Mouse (Mus musculus): ENCODE results near the gene Zfp451. TPM values are rescaled to one million over a fixed set of nuclear protein-coding genes. Genes with fewer than 3 reads are reported as not detected.
A peak's percentile ranks its signal among the peaks of the same experiment; 100 is the strongest.
"Not testable (repeated sequence)": the region's sequence is repeated elsewhere in the genome, so short reads cannot be mapped to it uniquely, and the experiment has no call there.

Gene Zfp451
- polyA plus RNA-seq, 1 experiment from 2014 or later, result 43.5 TPM

GRCm38 (mm10) chr1:33754089-33754488, 60.3 kb downstream of the Zfp451 start:
- no peak overlapping the region for H3K9ac ChIP-seq (ENCODE audit: low read length)
- ATAC-seq (ENCODE audit: low FRiP score), result no peak
- H3K4me2 ChIP-seq, result no peak overlapping the region
- H3K4me3 ChIP-seq (ENCODE audit: low read depth, low read length), result no peak overlapping the region
- WGBS, result 95% methylated on average over 17 of the region's 17 CpGs
- H3K27ac ChIP-seq (ENCODE audit: low read depth, low read length), result no peak overlapping the region
- DNase-seq (ENCODE audit: low spot score, missing footprints), result no peak
- H3K36me3 ChIP-seq (ENCODE audit: control insufficient read depth, insufficient read depth, low read length), result no peaks in the 10 kb centered on the region
- H3K4me1 ChIP-seq (ENCODE audit: control insufficient read depth, insufficient read depth, low read length), result peaks cover 11% of the 10 kb centered on the region
- H3K27me3 ChIP-seq (ENCODE audit: control insufficient read depth, insufficient read depth, low read length), result no peaks in the 10 kb centered on the region; the same call in 1 of the 2 replicates
- no peaks in the 10 kb centered on the region for H3K9me3 ChIP-seq (ENCODE audit: control insufficient read depth, low read length)

GRCm38 (mm10) chr1:33751283-33751682, 63.1 kb downstream of the Zfp451 start:
- Histone ChIP-seq H3K4me2 (no peak overlapping the region), H3K27ac (ENCODE audit: low read depth, low read length) (no peak overlapping the region), H3K36me3 (ENCODE audit: control insufficient read depth, insufficient read depth, low read length) (no peaks in the 10 kb centered on the region), H3K4me1 (ENCODE audit: control insufficient read depth, insufficient read depth, low read length) (no peaks in the 10 kb centered on the region; the same call in 1 of the 2 replicates), H3K9ac (ENCODE audit: low read length) (no peak overlapping the region), H3K4me3 (ENCODE audit: low read depth, low read length) (no peak overlapping the region), H3K9me3 (ENCODE audit: control insufficient read depth, low read length) (no peaks in the 10 kb centered on the region), H3K27me3 (ENCODE audit: control insufficient read depth, insufficient read depth, low read length) (no peaks in the 10 kb centered on the region)
- ATAC-seq (ENCODE audit: low FRiP score), result no peak
- no peak for DNase-seq (ENCODE audit: low spot score, missing footprints)
- 95% methylated on average over 10 of the region's 10 CpGs for WGBS

DNA sequence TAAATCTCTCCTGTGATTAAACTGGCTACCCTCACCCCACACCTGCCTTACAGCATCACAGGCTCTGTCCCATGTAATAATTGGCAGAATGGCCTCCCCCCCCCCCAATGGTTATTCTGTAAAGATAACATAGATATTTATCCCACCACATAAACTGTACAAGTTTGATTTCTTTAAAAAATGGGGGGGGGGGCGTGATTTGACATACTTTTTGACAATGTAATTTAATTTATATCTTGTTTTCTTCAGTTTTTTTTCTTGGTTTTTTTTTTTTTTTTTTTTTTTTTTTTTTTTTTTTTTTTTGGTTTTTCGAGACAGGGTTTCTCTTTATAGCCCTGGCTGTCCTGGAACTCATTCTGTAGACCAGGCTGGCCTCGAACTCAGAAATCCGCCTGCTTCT, 64.7 kb downstream of the Zfp451 start:
- not testable (repeated sequence) for H3K36me3 ChIP-seq (ENCODE audit: control insufficient read depth, insufficient read depth, low read length); H3K9ac ChIP-seq (ENCODE audit: low read length); H3K9me3 ChIP-seq (ENCODE audit: control insufficient read depth, low read length); H3K4me3 ChIP-seq (ENCODE audit: low read depth, low read length); H3K27me3 ChIP-seq (ENCODE audit: control insufficient read depth, insufficient read depth, low read length); H3K4me1 ChIP-seq (ENCODE audit: control insufficient read depth, insufficient read depth, low read length); H3K4me2 ChIP-seq; ATAC-seq (ENCODE audit: low FRiP score); DNase-seq (ENCODE audit: low spot score, missing footprints); H3K27ac ChIP-seq (ENCODE audit: low read depth, low read length)
- 92% methylated on average over 4 of the region's 4 CpGs for WGBS

GRCm38 (mm10) chr1:33749109-33749508, 65.3 kb downstream of the Zfp451 start:
- H3K27ac ChIP-seq (ENCODE audit: low read depth, low read length), result no peak overlapping the region
- H3K36me3 ChIP-seq (ENCODE audit: control insufficient read depth, insufficient read depth, low read length), result no peaks in the 10 kb centered on the region
- H3K9ac ChIP-seq (ENCODE audit: low read length), result no peak overlapping the region
- DNase-seq (ENCODE audit: low spot score, missing footprints) (no peak), ATAC-seq (ENCODE audit: low FRiP score) (no peak)
- H3K27me3 ChIP-seq (ENCODE audit: control insufficient read depth, insufficient read depth, low read length), result no peaks in the 10 kb centered on the region
- H3K9me3 ChIP-seq (ENCODE audit: control insufficient read depth, low read length), result no peaks in the 10 kb centered on the region
- no peaks in the 10 kb centered on the region for H3K4me1 ChIP-seq (ENCODE audit: control insufficient read depth, insufficient read depth, low read length)
- H3K4me2 ChIP-seq, result no peak overlapping the region
- 96% methylated on average over 11 of the region's 11 CpGs for WGBS
- no peak overlapping the region for H3K4me3 ChIP-seq (ENCODE audit: low read depth, low read length)

- H3K27me3 ChIP-seq (ENCODE audit: control insufficient read depth, insufficient read depth, low read length), result no peaks in the 10 kb centered on the region
- H3K27ac ChIP-seq (ENCODE audit: low read depth, low read length), result no peak overlapping the region
- ATAC-seq (ENCODE audit: low FRiP score) (no peak), DNase-seq (ENCODE audit: low spot score, missing footprints) (peak; percentile 61)
- no peak overlapping the region for H3K9ac ChIP-seq (ENCODE audit: low read length)
- H3K9me3 ChIP-seq (ENCODE audit: control insufficient read depth, low read length), result no peaks in the 10 kb centered on the region
- no peak overlapping the region for H3K4me2 ChIP-seq
- no peaks in the 10 kb centered on the region for H3K36me3 ChIP-seq (ENCODE audit: control insufficient read depth, insufficient read depth, low read length)
- no peaks in the 10 kb centered on the region for H3K4me1 ChIP-seq (ENCODE audit: control insufficient read depth, insufficient read depth, low read length)
- no peak overlapping the region for H3K4me3 ChIP-seq (ENCODE audit: low read depth, low read length)
- 90% methylated on average over 4 of the region's 4 CpGs for WGBS
Observed at GRCm38 (mm10) chr1:33745901-33746300, 68.5 kb downstream of the Zfp451 start.

- not testable (repeated sequence) for H3K4me3 ChIP-seq (ENCODE audit: low read depth, low read length); H3K36me3 ChIP-seq (ENCODE audit: control insufficient read depth, insufficient read depth, low read length); H3K27me3 ChIP-seq (ENCODE audit: control insufficient read depth, insufficient read depth, low read length); H3K27ac ChIP-seq (ENCODE audit: low read depth, low read length); DNase-seq (ENCODE audit: low spot score, missing footprints); H3K4me2 ChIP-seq; H3K4me1 ChIP-seq (ENCODE audit: control insufficient read depth, insufficient read depth, low read length); H3K9ac ChIP-seq (ENCODE audit: low read length); ATAC-seq (ENCODE audit: low FRiP score); H3K9me3 ChIP-seq (ENCODE audit: control insufficient read depth, low read length)
- 93% methylated on average over 9 of the region's 9 CpGs for WGBS
Observed at GRCm38 (mm10) chr1:33744815-33745214, 69.6 kb downstream of the Zfp451 start.

DNA sequence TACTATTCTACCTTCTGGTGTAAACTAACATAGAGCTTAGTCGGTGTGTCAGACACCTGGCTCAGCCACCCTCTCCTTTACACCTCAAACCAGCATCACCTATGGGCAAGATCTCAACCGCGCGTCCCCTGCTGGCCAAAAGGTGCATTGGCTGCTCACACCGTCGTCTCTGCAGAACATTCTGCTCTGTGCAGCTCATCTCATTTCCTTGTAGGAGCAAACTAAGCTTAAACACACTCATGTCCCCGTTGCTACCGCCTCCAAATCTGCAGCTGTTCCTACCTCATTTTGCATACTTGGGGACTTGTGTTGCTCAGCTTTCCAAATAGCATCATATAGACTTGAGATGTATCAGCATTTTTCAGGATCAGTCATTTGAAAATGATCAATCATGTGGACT, 71.5 kb downstream of the Zfp451 start:
- ATAC-seq (ENCODE audit: low FRiP score) (no peak; the same call in 1 of the 2 replicates), DNase-seq (ENCODE audit: low spot score, missing footprints) (no peak)
- Histone ChIP-seq H3K27ac (ENCODE audit: low read depth, low read length) (no peak overlapping the region), H3K4me3 (ENCODE audit: low read depth, low read length) (no peak overlapping the region), H3K9me3 (ENCODE audit: control insufficient read depth, low read length) (no peaks in the 10 kb centered on the region), H3K36me3 (ENCODE audit: control insufficient read depth, insufficient read depth, low read length) (peaks cover 2% of the 10 kb centered on the region; the same call in 1 of the 2 replicates), H3K4me1 (ENCODE audit: control insufficient read depth, insufficient read depth, low read length) (no peaks in the 10 kb centered on the region), H3K9ac (ENCODE audit: low read length) (no peak overlapping the region), H3K4me2 (no peak overlapping the region), H3K27me3 (ENCODE audit: control insufficient read depth, insufficient read depth, low read length) (no peaks in the 10 kb centered on the region)
- 21% methylated on average over 8 of the region's 8 CpGs for whole genome bisulfite sequencing

GRCm38 (mm10) chr1:33739302-33739701, 75.1 kb downstream of the Zfp451 start:
- ATAC-seq (ENCODE audit: low FRiP score) (peak; percentile 88), DNase-seq (ENCODE audit: low spot score, missing footprints) (peak; percentile 97)
- Histone ChIP-seq H3K4me2 (no peak overlapping the region), H3K9me3 (ENCODE audit: control insufficient read depth, low read length) (no peaks in the 10 kb centered on the region), H3K27ac (ENCODE audit: low read depth, low read length) (no peak overlapping the region), H3K27me3 (ENCODE audit: control insufficient read depth, insufficient read depth, low read length) (no peaks in the 10 kb centered on the region), H3K9ac (ENCODE audit: low read length) (no peak overlapping the region), H3K4me3 (ENCODE audit: low read depth, low read length) (no peak overlapping the region), H3K36me3 (ENCODE audit: control insufficient read depth, insufficient read depth, low read length) (peaks cover 10% of the 10 kb centered on the region; the same call in 1 of the 2 replicates), H3K4me1 (ENCODE audit: control insufficient read depth, insufficient read depth, low read length) (no peaks in the 10 kb centered on the region)
- 42% methylated on average over 12 of the region's 12 CpGs for WGBS

DNA sequence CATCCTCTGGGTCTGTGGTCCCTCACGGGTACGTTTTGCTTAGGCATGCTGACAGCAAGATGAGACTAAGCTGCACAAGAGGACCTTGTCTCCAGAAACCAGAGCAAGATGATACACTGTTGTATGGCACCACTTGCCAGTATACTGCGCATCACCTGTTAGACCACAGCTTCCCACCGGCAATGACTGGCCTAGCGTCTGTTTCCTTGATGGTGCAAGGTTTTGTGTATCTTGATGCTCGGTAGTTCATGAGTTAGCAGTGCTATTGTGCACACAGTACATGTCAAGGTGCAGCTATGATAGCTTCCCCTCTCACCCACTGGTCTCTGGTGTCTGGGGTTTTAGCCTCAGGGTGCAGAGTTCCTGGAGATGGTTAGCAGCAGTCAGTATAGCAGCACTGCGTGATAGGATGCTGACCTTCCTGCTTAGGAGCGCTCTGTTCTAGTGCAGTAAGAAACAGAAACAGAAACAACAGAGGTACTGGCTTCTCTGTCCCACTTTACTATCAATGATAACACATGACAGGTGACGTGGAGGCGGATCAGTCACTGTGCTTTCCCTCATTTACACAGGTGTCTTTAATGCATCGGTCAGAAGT, 75.6 kb downstream of the Zfp451 start:
- ATAC-seq (ENCODE audit: low FRiP score), result no peak
- Histone ChIP-seq H3K4me1 (ENCODE audit: control insufficient read depth, insufficient read depth, low read length) (no peaks in the 10 kb centered on the region), H3K27ac (ENCODE audit: low read depth, low read length) (no peak overlapping the region), H3K4me2 (no peak overlapping the region), H3K4me3 (ENCODE audit: low read depth, low read length) (no peak overlapping the region), H3K9ac (ENCODE audit: low read length) (no peak overlapping the region; the same call in 1 of the 2 replicates), H3K9me3 (ENCODE audit: control insufficient read depth, low read length) (no peaks in the 10 kb centered on the region), H3K27me3 (ENCODE audit: control insufficient read depth, insufficient read depth, low read length) (no peaks in the 10 kb centered on the region), H3K36me3 (ENCODE audit: control insufficient read depth, insufficient read depth, low read length) (peaks cover 14% of the 10 kb centered on the region; the same call in 1 of the 2 replicates)
- 89% methylated on average over 11 of the region's 11 CpGs for WGBS
- no peak for DNase-seq (ENCODE audit: low spot score, missing footprints)
